Mouse (Mus musculus): ENCODE results near the gene Rsph14.

Gene Rsph14

DNA sequence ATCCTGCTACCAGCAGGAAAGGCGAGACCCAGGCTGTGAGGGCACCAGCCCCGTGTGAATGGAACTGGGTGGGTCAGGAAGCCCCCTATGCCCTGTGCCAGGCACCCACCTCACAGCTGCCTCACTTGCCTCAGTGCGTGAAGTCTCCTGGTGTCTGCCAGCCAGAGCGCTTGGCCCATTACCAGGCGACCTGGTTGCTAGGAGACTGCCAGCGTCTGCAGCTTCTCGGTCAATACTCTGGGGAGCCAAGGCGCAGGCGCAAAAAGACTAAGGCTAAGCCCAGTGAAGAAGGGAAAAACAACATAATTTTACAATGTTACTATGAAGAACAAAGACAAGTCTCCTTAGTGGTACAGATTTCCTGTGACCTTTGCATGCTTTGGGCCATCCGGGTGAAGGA, at the start of gene Rsph14:
TSS of gene Rsph14 (minus strand) at position 192 of the 400 bp plus-strand sequence.
- peak; percentile 31; the same call in 1 of the 2 replicates for ATAC-seq (ENCODE audit: insufficient number of reproducible peaks, low FRiP score, low TSS enrichment)

DNA sequence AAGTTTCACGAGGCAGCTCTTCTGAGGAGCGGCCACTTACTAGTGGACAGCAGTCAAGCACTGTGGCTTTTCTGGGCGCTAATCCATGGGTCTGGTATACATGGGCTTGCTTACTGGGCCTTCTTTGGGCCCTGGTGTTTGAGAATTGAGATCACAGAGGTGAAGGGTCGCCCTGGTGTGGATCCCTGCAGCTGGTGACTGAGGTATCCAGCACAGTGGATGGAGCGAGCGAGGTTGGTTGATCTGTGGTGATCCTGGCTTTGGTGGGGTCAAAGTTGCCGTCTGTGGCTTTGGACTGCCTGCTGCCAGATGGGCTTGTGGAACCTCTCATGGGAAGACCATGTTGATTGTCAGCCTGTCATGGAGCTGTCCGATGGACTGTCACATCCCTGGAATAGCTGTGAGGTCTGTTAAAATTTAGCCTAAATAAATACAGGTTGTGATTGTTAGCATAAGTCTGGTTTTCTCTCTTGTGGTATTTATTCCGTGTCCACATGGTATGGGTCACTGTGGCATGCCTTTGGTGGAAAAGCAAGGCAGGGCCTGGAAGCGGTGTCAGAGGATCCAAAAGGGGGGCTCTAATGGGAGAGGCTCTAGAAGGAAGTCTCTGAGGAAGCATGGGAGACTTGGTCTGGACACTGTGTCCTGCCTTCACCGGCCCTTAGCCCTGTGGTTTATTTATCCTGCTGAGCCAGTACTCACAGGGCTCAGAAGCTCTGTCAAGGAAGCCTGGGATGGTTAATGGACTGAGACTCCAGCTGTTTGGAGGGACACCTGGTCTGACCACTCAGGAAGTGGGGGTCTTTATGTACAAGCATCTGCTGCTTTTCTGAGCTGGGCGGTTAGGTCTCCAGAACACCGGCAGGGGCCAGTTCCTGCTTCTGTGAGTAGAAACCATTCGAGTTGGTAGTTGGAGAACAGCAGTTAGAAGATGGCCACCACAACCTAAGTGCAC, 46.1 kb upstream of the Rsph14 start:
- no peak for ATAC-seq (ENCODE audit: insufficient number of reproducible peaks, low FRiP score, low TSS enrichment)

DNA sequence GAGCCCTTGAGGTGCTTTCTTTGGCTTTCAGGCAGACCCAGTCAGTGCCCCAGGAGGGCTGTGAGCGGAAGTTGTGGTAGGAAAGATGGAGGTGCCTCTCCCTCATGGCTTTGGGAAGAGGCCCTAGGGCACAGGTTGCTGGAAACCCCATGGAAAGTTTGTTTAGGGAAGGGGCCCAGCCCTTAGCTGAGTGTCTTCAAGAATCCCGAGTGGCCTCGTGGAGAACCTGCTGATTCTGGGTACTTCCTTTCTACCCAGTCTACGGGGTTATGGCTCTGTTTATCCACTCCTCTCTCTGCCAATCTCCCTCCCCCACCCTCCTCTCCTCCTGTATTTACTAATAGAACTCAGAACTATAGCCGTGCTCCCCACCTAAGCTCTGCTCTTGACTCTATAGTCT, 43.3 kb upstream of the Rsph14 start:
- no peak for ATAC-seq (ENCODE audit: insufficient number of reproducible peaks, low FRiP score, low TSS enrichment)

DNA sequence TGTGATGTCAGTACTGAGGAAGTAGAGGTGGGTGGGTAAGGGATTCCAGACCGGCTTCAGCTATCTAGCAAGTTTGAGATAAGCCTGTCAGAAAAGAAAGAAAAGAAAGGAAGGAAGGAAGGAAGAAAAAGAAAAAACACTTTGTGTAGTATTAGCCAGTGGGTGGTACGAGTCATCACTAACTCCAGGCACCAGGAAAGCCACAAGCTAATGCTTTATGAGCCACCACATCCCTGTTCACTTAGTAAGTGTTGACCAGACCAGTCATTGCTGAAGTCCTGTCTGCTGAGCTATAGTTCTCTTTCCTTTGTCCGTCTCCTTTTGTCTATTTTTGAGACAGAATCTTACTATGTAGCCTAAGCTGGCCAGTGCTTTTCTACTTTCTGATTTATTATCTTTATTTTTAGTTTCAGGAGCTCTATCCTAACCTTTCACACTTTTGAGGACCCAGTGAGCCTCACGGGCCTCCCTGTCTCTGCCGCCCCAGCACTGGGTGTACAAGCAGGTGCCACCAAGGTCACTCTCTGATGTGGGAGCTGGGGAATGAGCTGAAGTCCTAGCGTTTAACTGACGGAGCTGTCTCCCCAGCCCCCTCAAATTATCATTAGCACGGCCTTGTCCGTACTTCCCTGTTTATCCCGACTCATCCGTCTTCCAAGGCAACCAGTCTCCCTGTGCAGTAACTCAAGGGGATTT, 38.0 kb upstream of the Rsph14 start:
- ATAC-seq (ENCODE audit: insufficient number of reproducible peaks, low FRiP score, low TSS enrichment) = no peak

DNA sequence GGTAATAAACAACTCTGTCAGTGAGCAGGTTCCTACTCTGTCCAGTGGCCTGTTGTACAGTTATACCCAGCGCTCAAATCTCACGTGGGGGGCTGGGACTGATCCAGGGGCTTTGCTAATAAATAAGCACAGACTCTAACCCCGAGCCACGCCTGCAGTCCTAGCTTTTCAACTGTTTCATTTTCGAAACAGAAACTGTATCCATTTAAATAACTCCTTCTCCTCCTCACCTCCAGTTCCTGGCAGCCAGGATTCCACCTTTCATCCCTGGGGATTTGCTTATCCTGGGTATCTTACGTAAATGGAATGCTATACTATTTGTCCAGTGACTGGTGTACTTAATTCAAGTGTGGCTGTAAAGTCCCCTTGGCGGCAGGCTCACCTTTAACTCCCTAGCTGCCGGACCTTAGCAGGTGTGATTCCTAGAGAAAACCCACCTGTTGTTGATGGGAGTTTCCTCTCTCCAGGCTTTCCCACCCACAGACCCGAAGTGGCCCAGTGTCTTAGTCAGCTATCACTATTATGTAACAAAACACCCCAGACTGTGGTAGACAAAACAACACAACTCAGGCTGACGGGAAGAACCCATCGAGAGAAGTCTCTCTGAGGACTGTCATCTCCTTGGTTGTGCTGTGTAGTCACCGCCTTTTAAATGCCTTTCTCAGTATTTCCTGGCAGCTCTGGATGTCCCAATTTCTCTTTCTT, 36.4 kb upstream of the Rsph14 start:
- ATAC-seq (ENCODE audit: insufficient number of reproducible peaks, low FRiP score, low TSS enrichment) = no peak

DNA sequence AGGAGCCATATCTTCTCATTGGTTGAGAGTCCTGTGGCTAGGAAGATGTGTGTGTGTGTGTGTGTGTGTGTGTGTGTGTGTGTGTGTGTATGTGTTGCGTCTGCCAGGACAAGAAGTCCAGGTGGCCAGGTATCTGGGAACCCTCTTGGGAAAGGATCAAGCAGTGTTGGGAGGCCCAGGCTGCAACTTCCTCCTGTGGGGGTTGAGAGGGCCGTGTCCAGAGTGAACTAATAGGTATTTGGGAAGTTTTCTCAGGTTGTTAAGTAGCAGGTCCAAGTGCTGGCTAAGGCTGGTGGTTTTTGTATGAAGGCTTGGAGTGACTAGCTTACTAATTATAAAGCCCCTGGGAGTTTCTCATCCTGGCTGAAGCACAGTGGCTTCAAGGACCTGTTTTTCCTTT, 35.7 kb upstream of the Rsph14 start:
- ATAC-seq (ENCODE audit: insufficient number of reproducible peaks, low FRiP score, low TSS enrichment) = no peak

DNA sequence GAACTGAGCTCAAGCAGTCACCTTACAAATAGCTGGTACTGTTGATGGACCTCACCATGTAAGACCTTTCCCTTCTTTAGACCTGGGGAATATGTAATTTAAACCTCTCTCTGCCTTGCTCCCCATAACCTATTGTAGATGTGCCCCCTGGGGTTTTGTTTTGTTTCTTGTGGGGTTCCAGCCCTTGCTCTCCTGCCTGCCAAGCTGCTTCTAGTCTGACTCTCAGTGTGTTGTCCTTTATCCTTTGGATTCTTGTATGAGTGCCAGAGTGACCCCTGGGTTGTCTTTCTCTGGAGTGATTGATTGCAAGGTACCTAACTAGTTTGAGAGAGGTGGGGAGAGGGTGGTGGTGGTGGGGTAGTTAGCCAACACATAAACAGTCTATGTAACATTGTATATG, 35.1 kb upstream of the Rsph14 start:
- ATAC-seq (ENCODE audit: insufficient number of reproducible peaks, low FRiP score, low TSS enrichment) = no peak

DNA sequence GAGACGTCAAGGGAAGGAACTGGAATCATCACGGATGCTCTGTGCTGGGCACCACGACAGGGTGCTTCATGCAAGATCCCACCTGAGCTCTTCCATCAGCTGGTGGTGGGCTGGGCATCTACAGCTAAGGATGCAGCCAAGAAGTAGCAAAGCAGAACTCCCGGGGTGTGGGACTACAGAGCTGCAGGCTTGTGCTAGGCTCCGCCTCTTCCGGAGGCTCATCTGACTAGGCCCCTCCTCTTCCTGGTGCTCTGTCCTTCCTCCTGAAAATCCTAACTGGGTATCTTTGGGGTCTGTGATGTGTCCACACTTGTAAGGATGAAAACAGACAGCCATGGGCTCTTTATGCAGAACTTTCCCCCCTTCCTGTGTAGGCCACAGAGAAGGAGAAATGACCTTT, 33.3 kb upstream of the Rsph14 start:
- ATAC-seq (ENCODE audit: insufficient number of reproducible peaks, low FRiP score, low TSS enrichment) = no peak

DNA sequence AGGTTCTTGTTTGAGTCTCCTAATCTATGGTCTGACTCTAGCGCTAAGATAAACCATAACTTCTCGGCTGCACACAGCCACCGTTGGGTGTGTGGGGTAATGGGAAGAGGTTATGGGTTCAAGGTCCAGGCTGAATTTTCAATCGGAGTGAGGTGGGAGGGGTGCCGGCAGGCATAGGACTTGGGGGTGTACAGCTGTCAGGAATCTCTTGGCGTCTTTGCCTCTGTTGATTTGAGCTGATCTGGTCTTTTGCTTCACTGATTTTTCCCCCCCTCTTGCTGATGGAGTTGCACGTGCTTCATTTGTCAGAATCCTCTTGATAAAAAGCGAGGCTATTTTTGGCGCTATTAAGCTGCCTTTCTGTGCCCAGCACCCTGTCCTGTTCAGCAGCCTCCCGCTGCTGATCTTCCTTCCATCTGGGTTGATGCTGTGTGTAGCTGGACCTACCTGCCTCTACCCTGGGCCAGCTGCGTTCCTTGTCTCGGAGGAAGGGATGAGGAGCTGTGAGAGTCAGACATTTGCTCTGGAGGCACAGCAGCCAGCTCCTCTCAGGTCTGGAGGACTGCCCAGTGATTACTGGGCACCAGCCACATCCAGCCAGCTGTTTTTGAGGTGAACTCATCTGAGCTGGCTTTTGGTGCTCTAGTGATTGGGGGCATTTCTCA, 31.0 kb upstream of the Rsph14 start:
- no peak for ATAC-seq (ENCODE audit: insufficient number of reproducible peaks, low FRiP score, low TSS enrichment)

DNA sequence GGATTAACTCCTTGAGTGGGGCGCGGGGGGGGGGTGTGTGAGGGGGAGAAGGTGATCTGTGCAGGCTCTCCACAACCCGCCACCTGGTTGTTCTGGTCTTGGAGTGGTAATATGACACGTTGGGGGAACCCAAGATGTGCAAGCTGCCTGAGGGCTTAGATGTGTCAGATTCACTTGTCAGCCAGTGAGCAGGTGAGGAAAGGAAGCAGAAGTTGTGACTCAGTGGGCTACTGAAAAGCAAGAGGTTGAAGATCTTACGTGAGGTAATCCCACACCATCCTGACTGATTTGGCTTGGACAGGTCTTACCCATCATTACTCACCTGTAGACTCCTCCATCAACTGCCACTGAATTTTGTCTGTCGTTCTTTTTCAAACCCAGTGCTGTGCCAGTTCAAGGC, 30.2 kb upstream of the Rsph14 start:
- ATAC-seq (ENCODE audit: insufficient number of reproducible peaks, low FRiP score, low TSS enrichment) = no peak

DNA sequence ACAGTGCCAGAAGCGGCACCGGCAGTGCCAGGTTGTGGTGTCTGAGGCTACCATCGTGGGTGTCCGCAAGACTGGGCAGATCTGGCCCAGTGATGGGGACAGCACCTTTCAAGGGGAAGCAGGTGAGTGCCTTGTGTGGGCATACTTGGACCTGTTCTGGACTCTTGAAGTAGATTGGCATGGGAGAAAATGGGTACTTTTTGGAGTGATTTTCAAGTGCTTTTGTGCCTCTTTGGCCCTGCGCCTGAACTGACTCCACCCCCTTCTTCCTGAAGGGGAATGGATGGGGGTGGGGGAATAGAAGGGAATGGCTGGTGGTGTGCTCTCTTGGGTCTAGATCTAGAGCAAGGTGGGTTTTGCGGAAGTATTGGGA, 29.8 kb upstream of the Rsph14 start:
- ATAC-seq (ENCODE audit: insufficient number of reproducible peaks, low FRiP score, low TSS enrichment) = no peak

DNA sequence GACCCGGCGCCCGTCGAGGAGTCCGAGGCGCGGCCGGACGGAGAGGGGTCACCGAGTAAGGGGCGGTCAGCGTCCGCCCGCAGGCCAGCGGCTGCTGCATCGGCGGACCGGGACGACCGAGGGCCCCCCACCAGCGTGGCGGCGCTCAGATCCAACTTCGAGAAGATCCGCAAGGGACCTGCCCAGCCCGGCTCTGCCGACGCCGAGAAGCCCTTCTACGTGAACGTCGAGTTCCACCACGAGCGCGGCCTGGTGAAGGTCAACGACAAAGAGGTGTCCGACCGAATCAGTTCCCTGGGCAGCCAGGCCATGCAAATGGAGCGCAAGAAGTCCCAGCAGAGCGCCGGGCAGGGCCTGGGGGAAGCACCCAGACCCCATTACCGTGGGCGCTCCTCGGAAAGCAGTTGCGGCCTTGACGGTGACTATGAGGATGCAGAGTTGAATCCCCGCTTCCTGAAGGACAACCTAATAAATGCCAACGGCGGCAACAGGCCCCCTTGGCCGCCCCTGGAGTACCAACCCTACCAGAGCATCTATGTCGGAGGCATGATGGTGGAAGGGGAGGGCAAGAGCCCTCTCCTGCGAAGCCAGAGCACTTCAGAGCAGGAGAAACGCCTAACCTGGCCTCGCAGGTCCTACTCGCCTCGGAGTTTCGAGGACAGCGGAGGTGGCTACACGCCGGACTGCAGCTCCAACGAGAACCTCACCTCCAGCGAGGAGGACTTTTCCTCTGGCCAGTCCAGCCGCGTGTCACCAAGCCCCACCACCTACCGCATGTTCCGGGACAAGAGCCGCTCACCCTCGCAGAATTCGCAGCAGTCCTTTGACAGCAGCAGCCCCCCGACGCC, 29.2 kb upstream of the Rsph14 start:
- no peak for ATAC-seq (ENCODE audit: insufficient number of reproducible peaks, low FRiP score, low TSS enrichment)

DNA sequence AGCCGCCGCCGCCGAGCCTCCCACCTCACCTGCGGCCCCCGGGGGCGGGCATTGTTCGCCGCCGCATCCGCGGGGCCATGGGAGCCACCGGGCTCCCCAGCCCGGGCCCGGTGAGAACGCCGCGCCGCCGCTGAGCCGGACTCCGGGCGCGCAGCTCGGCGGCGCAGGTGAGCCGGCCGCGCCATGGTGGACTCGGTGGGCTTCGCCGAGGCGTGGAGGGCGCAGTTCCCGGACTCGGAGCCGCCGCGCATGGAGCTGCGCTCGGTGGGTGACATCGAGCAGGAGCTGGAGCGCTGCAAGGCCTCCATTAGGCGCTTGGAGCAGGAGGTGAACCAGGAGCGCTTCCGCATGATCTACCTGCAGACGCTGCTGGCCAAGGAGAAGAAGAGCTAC, 28.5 kb upstream of the Rsph14 start:
- ATAC-seq (ENCODE audit: insufficient number of reproducible peaks, low FRiP score, low TSS enrichment) = no peak

DNA sequence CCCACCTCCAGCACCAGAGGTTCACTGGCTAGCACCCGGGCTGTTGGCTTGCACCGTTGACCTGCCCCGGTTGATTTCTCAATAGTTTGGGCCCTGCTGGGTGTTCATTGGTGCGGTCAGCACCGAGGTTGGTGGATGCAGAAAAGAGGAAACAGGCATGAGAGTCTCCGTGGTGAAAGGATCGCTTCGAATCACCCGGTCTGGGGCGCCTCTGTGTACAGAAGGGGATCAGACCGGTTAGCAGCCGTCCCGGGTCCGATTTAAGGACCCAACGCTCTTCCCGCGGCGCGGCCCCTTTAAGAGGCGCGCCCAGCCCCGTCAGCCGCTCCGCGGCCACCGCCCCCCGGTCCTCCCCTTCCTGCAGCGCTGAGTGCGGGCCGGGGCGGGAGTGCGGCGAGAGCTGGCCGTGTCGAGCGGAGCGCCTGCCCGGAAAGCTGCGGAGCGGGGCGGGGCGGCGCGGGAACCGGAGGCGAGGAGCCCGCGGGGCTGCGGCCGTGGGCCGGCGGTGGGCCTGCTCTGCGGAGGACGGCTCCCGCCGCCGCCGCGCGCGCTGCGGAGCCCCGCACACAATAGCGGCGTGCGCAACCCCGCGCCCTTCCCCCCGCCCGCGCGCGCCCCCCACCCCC, 27.9 kb upstream of the Rsph14 start, which contains the start of gene Bcr:
TSS of gene Bcr (plus strand) at position 376 of the 626 bp plus-strand sequence.
- ATAC-seq (ENCODE audit: insufficient number of reproducible peaks, low FRiP score, low TSS enrichment) = peak; percentile 79

DNA sequence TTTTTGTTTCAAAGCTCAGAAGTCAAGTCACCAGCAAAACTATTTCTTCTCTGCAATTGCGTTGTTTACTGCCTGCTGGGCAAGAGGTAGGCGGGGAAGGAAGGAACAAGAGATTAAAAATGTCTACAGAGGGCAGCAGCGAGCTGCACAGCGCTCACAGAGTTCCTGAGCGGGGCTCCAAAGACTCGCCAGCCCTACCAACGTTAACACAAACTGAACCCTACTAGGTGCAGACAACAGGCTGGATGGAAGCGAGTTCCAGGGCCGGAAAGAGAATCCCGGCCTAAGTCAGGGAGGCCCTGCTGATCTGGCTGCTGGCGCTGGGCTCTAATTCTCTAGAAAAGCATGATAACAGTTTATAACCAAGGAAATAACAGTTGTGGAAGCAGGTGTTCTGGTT, 27.0 kb upstream of the Rsph14 start:
- ATAC-seq (ENCODE audit: insufficient number of reproducible peaks, low FRiP score, low TSS enrichment) = peak; percentile 61; the same call in 1 of the 2 replicates

DNA sequence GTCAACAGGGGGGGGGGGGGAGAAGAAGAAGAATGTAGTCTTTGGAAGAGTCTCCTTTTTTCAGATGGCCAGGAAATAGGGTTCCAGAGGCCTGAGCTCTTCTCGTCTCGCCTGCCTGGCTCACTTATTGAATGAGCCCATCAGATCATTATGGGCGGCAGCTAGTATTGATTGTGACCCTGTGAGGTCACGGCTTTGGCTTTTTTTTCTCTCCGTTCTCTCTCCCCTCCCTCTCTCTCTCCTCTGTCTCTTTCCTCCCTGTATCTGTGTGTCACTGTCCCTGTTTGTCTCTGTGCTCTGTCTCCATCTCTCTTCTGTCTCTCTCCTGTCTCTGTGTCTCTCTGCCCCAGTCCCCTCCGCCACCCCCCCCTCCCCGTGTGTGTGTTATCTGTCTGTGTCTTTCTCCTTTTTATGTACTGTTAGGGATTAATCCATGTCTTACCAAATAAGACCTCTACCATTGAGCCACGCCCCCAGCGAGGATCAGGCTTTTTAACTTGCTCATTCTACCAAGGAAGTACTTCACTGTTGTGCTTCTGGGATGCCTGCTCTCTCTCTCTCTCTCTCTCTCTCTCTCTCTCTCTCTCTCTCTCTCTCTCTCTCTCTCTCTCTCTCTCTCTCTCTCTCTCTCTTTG, 26.5 kb upstream of the Rsph14 start:
- no peak for ATAC-seq (ENCODE audit: insufficient number of reproducible peaks, low FRiP score, low TSS enrichment)

DNA sequence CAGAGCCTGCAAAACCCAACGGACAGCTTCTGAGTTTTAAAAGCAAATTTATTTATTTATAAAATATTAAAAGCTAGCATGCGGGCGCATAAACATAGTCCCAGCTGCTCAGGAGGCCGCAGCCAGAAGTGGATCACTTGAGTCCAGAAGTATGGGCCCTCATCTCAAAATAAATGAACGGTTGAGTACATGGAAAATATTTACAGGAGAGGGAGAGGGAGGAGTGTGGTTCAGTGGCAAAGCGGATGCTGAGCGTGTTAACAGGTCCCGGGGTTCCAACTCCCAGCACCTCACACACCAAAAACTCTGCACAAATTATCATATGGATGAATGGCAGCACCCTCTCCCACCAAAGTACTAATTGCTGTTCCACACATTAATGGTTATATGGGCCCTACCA, 25.9 kb upstream of the Rsph14 start:
- ATAC-seq (ENCODE audit: insufficient number of reproducible peaks, low FRiP score, low TSS enrichment) = no peak

DNA sequence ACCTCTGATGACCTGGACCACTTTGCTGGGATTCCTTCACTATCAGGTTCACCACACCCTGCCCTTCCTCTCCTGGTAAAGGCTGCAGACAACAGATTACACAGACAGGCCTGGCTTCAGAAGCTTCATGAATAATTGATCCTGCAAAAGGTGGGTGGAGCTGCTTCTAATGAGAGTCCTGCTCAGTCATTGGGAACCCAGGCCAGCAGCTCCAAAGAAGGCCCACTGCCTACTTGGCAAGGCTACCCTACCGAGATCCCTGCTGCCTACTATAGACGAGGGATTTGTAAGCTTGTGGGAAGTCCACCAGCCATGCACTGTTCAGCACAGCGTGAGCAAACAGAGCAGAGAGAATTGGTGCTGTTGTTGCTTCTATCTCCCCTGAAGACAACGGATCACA, 23.9 kb upstream of the Rsph14 start:
- ATAC-seq (ENCODE audit: insufficient number of reproducible peaks, low FRiP score, low TSS enrichment) = no peak

DNA sequence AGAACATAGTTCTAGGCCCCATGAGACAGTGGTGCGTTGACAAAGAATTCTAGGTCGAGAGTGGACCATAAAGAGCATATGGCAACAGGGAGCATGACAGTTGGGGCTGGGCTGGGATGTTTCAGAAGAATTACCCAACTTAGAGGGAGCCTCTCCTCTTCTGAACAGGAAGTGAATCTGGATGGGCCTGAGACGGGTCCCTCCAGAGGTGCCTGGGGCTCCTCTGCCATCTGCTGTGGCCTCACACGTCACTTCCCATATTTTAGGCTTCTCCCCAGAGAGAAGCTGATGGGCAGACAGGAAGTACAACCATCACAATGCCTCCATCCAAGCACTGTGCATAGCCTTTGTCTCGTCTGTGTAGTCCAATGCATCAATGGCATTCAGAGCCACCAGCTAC, 23.3 kb upstream of the Rsph14 start:
- no peak for ATAC-seq (ENCODE audit: insufficient number of reproducible peaks, low FRiP score, low TSS enrichment)

Data from cerebellum, adult (tissue).